Mouse (Mus musculus): ENCODE results near the gene Nipsnap3a. TPM values are rescaled to one million over a fixed set of nuclear protein-coding genes. Genes with fewer than 3 reads are reported as not detected.

Gene Nipsnap3a
- polyA plus RNA-seq (2012; fragmentation: generic; extraction: Trizol): not detected
- long read RNA-seq, experiment 1: 0 reads
- long read RNA-seq, experiment 2: 0 reads

DNA sequence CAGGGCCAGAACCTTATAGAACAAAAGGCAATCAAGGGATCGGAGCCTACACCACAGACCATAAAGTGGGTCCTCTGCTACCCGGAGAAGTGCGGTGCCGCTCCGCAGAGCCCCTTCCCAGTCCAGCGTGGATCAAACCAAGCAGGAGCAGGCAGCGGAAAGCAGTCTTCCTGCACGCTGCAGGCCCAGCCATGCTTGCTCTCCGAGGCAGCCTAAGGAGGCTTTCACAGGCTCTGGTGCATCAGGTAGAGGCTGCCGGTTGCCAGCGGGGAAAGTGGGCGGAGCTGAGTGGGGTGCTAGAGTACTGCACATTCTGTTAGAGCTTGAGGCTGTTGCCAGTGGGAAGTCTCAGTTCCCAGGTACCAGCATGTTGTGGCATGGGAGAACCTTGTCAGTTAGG lies at the start of gene Nipsnap3a:
Nipsnap3a (plus strand) TSS at position 25 of the 400 bp plus-strand sequence.
- Histone ChIP-seq H3ac (ENCODE audit: control insufficient read depth, insufficient read length, low read depth) (no peak within 1 kb of the TSS), H3K36me3 (ENCODE audit: control insufficient read depth, insufficient read depth) (no peaks in the 10 kb centered on the region), H3K4me3 (ENCODE audit: insufficient read depth, poor library complexity, severe bottlenecking) (no peak within 1 kb of the TSS), H3K79me3 (ENCODE audit: low read depth) (no peaks in the 10 kb centered on the region), H3K79me2 (ENCODE audit: control insufficient read depth, insufficient read depth) (no peaks in the 10 kb centered on the region), H3K27me3 (ENCODE audit: control insufficient read depth, insufficient read depth, insufficient read length) (peaks cover 3% of the 10 kb centered on the region)
- TF ChIP-seq USF1 (IDR thresholded peaks at IDR 0.05; ENCODE audit: low read depth) (no peak), MAX (IDR thresholded peaks at IDR 0.05) (no peak), FOSL1 (IDR thresholded peaks at IDR 0.05; ENCODE audit: insufficient read depth, low read length, poor library complexity, severe bottlenecking) (no peak), MYOG (IDR thresholded peaks at IDR 0.05; ENCODE audit: control insufficient read depth, extremely low read depth, insufficient read length) (no peak), MYOD1 (IDR thresholded peaks at IDR 0.05; ENCODE audit: control insufficient read depth, insufficient read length, low read depth) (no peak), CTCF (IDR thresholded peaks at IDR 0.05; ENCODE audit: control insufficient read depth, insufficient read depth, insufficient read length) (no peak), CEBPB (IDR thresholded peaks at IDR 0.05; ENCODE audit: low read depth) (no peak)

GRCm38 (mm10) chr4:52946665-52947064 lies 42.4 kb upstream of the Nipsnap3a start:
- no peaks in the 10 kb centered on the region for H3K79me3 ChIP-seq (ENCODE audit: low read depth)
- H3K36me3 ChIP-seq (ENCODE audit: control insufficient read depth, insufficient read depth): no peaks in the 10 kb centered on the region
- no peaks in the 10 kb centered on the region for H3K27me3 ChIP-seq (ENCODE audit: control insufficient read depth, insufficient read depth, insufficient read length)
- no peak for TF ChIP-seq CTCF (IDR thresholded peaks at IDR 0.05; ENCODE audit: control insufficient read depth, insufficient read depth, insufficient read length)
- no peak for TF ChIP-seq MYOG (IDR thresholded peaks at IDR 0.05; ENCODE audit: control insufficient read depth, extremely low read depth, insufficient read length)
- no peak for TF ChIP-seq FOSL1 (IDR thresholded peaks at IDR 0.05; ENCODE audit: insufficient read depth, low read length, poor library complexity, severe bottlenecking)
- TF ChIP-seq MYOD1 (IDR thresholded peaks at IDR 0.05; ENCODE audit: control insufficient read depth, insufficient read length, low read depth): no peak
- no peak for TF ChIP-seq CEBPB (IDR thresholded peaks at IDR 0.05; ENCODE audit: low read depth)
- TF ChIP-seq USF1 (IDR thresholded peaks at IDR 0.05; ENCODE audit: low read depth): no peak
- TF ChIP-seq MAX (IDR thresholded peaks at IDR 0.05): no peak
- H3K4me3 ChIP-seq (ENCODE audit: insufficient read depth, poor library complexity, severe bottlenecking): no peak overlapping the region
- no peak overlapping the region for H3ac ChIP-seq (ENCODE audit: control insufficient read depth, insufficient read length, low read depth)
- no peaks in the 10 kb centered on the region for H3K79me2 ChIP-seq (ENCODE audit: control insufficient read depth, insufficient read depth)

GRCm38 (mm10) chr4:52949005-52949404 lies 40.1 kb upstream of the Nipsnap3a start:
- no peak overlapping the region for H3ac ChIP-seq (ENCODE audit: control insufficient read depth, insufficient read length, low read depth)
- no peaks in the 10 kb centered on the region for H3K27me3 ChIP-seq (ENCODE audit: control insufficient read depth, insufficient read depth, insufficient read length)
- H3K79me2 ChIP-seq (ENCODE audit: control insufficient read depth, insufficient read depth): no peaks in the 10 kb centered on the region
- no peak overlapping the region for H3K4me3 ChIP-seq (ENCODE audit: insufficient read depth, poor library complexity, severe bottlenecking)
- no peak for TF ChIP-seq MYOD1 (IDR thresholded peaks at IDR 0.05; ENCODE audit: control insufficient read depth, insufficient read length, low read depth)
- TF ChIP-seq MYOG (IDR thresholded peaks at IDR 0.05; ENCODE audit: control insufficient read depth, extremely low read depth, insufficient read length): no peak
- no peak for TF ChIP-seq CEBPB (IDR thresholded peaks at IDR 0.05; ENCODE audit: low read depth)
- TF ChIP-seq CTCF (IDR thresholded peaks at IDR 0.05; ENCODE audit: control insufficient read depth, insufficient read depth, insufficient read length): no peak
- no peak for TF ChIP-seq MAX (IDR thresholded peaks at IDR 0.05)
- TF ChIP-seq FOSL1 (IDR thresholded peaks at IDR 0.05; ENCODE audit: insufficient read depth, low read length, poor library complexity, severe bottlenecking): no peak
- no peak for TF ChIP-seq USF1 (IDR thresholded peaks at IDR 0.05; ENCODE audit: low read depth)
- no peaks in the 10 kb centered on the region for H3K36me3 ChIP-seq (ENCODE audit: control insufficient read depth, insufficient read depth)
- H3K79me3 ChIP-seq (ENCODE audit: low read depth): no peaks in the 10 kb centered on the region

DNA sequence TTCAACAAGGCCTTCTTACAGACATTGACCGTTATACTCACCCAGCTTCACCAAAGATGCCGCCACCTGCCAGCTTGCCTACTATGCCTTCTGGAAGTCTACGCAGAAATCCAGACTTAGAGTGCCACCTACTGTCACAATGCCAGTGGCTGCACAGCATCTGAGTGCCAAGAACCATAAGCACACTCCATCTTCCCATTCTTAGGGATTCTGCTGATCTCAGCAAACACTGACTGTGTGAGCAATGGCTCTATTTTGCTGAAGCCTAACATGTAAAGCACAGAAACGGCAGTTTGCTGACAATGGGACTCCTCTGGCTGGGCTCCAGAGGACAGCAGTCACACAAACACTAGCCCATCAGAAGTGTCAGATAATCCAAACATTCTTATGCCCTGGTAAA lies 30.4 kb upstream of the Nipsnap3a start:
- Histone ChIP-seq H3K79me2 (ENCODE audit: control insufficient read depth, insufficient read depth) (no peaks in the 10 kb centered on the region), H3K27me3 (ENCODE audit: control insufficient read depth, insufficient read depth, insufficient read length) (no peaks in the 10 kb centered on the region), H3K36me3 (ENCODE audit: control insufficient read depth, insufficient read depth) (no peaks in the 10 kb centered on the region), H3K79me3 (ENCODE audit: low read depth) (no peaks in the 10 kb centered on the region), H3ac (ENCODE audit: control insufficient read depth, insufficient read length, low read depth) (no peak overlapping the region), H3K4me3 (ENCODE audit: insufficient read depth, poor library complexity, severe bottlenecking) (no peak overlapping the region)
- TF ChIP-seq MAX (IDR thresholded peaks at IDR 0.05) (no peak), MYOD1 (IDR thresholded peaks at IDR 0.05; ENCODE audit: control insufficient read depth, insufficient read length, low read depth) (no peak), CEBPB (IDR thresholded peaks at IDR 0.05; ENCODE audit: low read depth) (no peak), FOSL1 (IDR thresholded peaks at IDR 0.05; ENCODE audit: insufficient read depth, low read length, poor library complexity, severe bottlenecking) (no peak), USF1 (IDR thresholded peaks at IDR 0.05; ENCODE audit: low read depth) (no peak), MYOG (IDR thresholded peaks at IDR 0.05; ENCODE audit: control insufficient read depth, extremely low read depth, insufficient read length) (no peak), CTCF (IDR thresholded peaks at IDR 0.05; ENCODE audit: control insufficient read depth, insufficient read depth, insufficient read length) (no peak)

- no peak within 1 kb of the TSS for H3ac ChIP-seq (ENCODE audit: control insufficient read depth, insufficient read length, low read depth)
- no peaks in the 10 kb centered on the region for H3K79me2 ChIP-seq (ENCODE audit: control insufficient read depth, insufficient read depth)
- H3K4me3 ChIP-seq (ENCODE audit: insufficient read depth, poor library complexity, severe bottlenecking): no peak within 1 kb of the TSS
- no peaks in the 10 kb centered on the region for H3K27me3 ChIP-seq (ENCODE audit: control insufficient read depth, insufficient read depth, insufficient read length)
- H3K36me3 ChIP-seq (ENCODE audit: control insufficient read depth, insufficient read depth): no peaks in the 10 kb centered on the region
- TF ChIP-seq CTCF (IDR thresholded peaks at IDR 0.05; ENCODE audit: control insufficient read depth, insufficient read depth, insufficient read length): no peak
- TF ChIP-seq CEBPB (IDR thresholded peaks at IDR 0.05; ENCODE audit: low read depth): no peak
- TF ChIP-seq FOSL1 (IDR thresholded peaks at IDR 0.05; ENCODE audit: insufficient read depth, low read length, poor library complexity, severe bottlenecking): no peak
- no peak for TF ChIP-seq MYOG (IDR thresholded peaks at IDR 0.05; ENCODE audit: control insufficient read depth, extremely low read depth, insufficient read length)
- TF ChIP-seq MAX (IDR thresholded peaks at IDR 0.05): no peak
- no peaks in the 10 kb centered on the region for H3K79me3 ChIP-seq (ENCODE audit: low read depth)
These were observed 24.8 kb upstream of the Nipsnap3a start, which contains the start of gene Olfr270 for GRCm38 (mm10) chr4:52964247-52964646. TSS of gene Olfr270 (plus strand) at chr4:52964547.

- no peaks in the 10 kb centered on the region for H3K36me3 ChIP-seq (ENCODE audit: control insufficient read depth, insufficient read depth)
- peaks cover 7% of the 10 kb centered on the region for H3K27me3 ChIP-seq (ENCODE audit: control insufficient read depth, insufficient read depth, insufficient read length)
- no peaks in the 10 kb centered on the region for H3K79me2 ChIP-seq (ENCODE audit: control insufficient read depth, insufficient read depth)
- no peak overlapping the region for H3ac ChIP-seq (ENCODE audit: control insufficient read depth, insufficient read length, low read depth)
- no peak overlapping the region for H3K4me3 ChIP-seq (ENCODE audit: insufficient read depth, poor library complexity, severe bottlenecking)
- TF ChIP-seq MYOG (IDR thresholded peaks at IDR 0.05; ENCODE audit: control insufficient read depth, extremely low read depth, insufficient read length) (no peak), FOSL1 (IDR thresholded peaks at IDR 0.05; ENCODE audit: insufficient read depth, low read length, poor library complexity, severe bottlenecking) (no peak), USF1 (IDR thresholded peaks at IDR 0.05; ENCODE audit: low read depth) (no peak), CTCF (IDR thresholded peaks at IDR 0.05; ENCODE audit: control insufficient read depth, insufficient read depth, insufficient read length) (no peak), CEBPB (IDR thresholded peaks at IDR 0.05; ENCODE audit: low read depth) (no peak), MAX (IDR thresholded peaks at IDR 0.05) (no peak), MYOD1 (IDR thresholded peaks at IDR 0.05; ENCODE audit: control insufficient read depth, insufficient read length, low read depth) (no peak)
- H3K79me3 ChIP-seq (ENCODE audit: low read depth): no peaks in the 10 kb centered on the region
These were observed 3.9 kb upstream of the Nipsnap3a start for GRCm38 (mm10) chr4:52985216-52985615.
